Mouse (Mus musculus) spleen, adult 2 months (tissue): ENCODE measurements around the gene Crygn.

ENCODE experiments used
- CTCF ChIP-seq: fragments of 200-500 bp; IDR thresholded peaks from 2 replicates; pipeline ENCODE4 v1.5.1; 2011; ENCODE audit warnings: mild to moderate bottlenecking, inconsistent platforms; ENCODE audit not compliant: insufficient read depth, insufficient read length, insufficient replicate concordance; ENCODE audit errors: extremely low read depth
- POLR2A ChIP-seq: fragments of 200-500 bp; IDR thresholded peaks from 2 replicates; pipeline ENCODE4 v1.6.1; 2011; ENCODE audit warnings: low read depth, low read length, inconsistent platforms

DNA sequence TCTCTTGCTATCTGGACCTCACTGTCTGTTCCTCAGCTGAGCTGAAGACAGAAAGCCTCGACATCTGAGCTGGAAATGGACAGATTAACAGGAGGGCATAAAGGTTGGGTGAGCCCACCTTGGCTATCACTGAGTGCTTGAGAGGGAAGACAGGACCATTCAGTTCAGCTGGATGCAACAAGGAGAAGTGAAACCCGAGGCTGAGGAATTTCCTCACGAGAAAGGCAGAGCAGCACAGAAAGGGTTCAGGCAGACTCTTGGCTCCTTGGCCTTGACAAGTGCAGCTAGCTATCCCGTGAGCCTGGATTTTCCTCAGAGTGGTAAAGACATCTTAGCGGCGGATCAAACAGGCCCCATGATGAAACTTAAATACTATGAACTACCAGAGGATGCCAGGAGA, 47.4 kb upstream of the Crygn start:
- TF ChIP-seq POLR2A = no peak
- TF ChIP-seq CTCF = no peak
